Mouse (Mus musculus) frontal cortex, postnatal 25 days (tissue): Measurements from ENCODE around the gene Gng8.
A peak's percentile ranks its signal among the peaks of the same experiment; 100 is the strongest.

ENCODE experiments used
- DNase-seq, 2 experiments: peaks; one replicate each; pipeline ENCODE4 v3.0.0; 2022; ENCODE audit warnings: low spot score in 2 of 2

Gng8 gene

GRCm38 (mm10) chr7:16907842-16908241 lies 16.3 kb downstream of the Gng8 start:
- no peak for DNase-seq

- DNase-seq: no peak
These were observed 16.8 kb downstream of the Gng8 start for GRCm38 (mm10) chr7:16908367-16908766.

- DNase-seq: no peak
These were observed 17.3 kb downstream of the Gng8 start for GRCm38 (mm10) chr7:16908859-16909258.

- DNase-seq: no peak
These were observed 18.3 kb downstream of the Gng8 start for GRCm38 (mm10) chr7:16909909-16910308.

- no peak for DNase-seq
These were observed 20.3 kb downstream of the Gng8 start for GRCm38 (mm10) chr7:16911904-16912303.

GRCm38 (mm10) chr7:16912360-16912759 lies 20.8 kb downstream of the Gng8 start:
- DNase-seq: no peak

- peak in 1 of 2 experiments; percentile 56 for DNase-seq
These were observed 22.3 kb downstream of the Gng8 start for GRCm38 (mm10) chr7:16913806-16914452.

GRCm38 (mm10) chr7:16914453-16915343 lies 23.1 kb downstream of the Gng8 start:
- no peak for DNase-seq

- no peak for DNase-seq
These were observed 24.1 kb downstream of the Gng8 start for GRCm38 (mm10) chr7:16915461-16916340.

GRCm38 (mm10) chr7:16916342-16917265 lies 25.0 kb downstream of the Gng8 start:
- no peak for DNase-seq

GRCm38 (mm10) chr7:16917447-16917846 lies 25.9 kb downstream of the Gng8 start:
- DNase-seq: no peak

- peak in 1 of 2 experiments; percentile 41 for DNase-seq
These were observed 26.4 kb downstream of the Gng8 start for GRCm38 (mm10) chr7:16918014-16918413.

- no peak for DNase-seq
These were observed 27.1 kb downstream of the Gng8 start for GRCm38 (mm10) chr7:16918670-16919069.

- no peak for DNase-seq
These were observed 28.0 kb downstream of the Gng8 start for GRCm38 (mm10) chr7:16919395-16920149.

GRCm38 (mm10) chr7:16920150-16920579 lies 28.6 kb downstream of the Gng8 start:
- DNase-seq: no peak

- peak in 1 of 2 experiments; percentile 41 for DNase-seq
These were observed 29.5 kb downstream of the Gng8 start for GRCm38 (mm10) chr7:16920818-16921791.

- DNase-seq: no peak
These were observed 30.3 kb downstream of the Gng8 start for GRCm38 (mm10) chr7:16921881-16922335.

- peak in 1 of 2 experiments; percentile 30 for DNase-seq
These were observed 30.9 kb downstream of the Gng8 start for GRCm38 (mm10) chr7:16922360-16922973.
